Mouse (Mus musculus) hindbrain, embryonic 15.5 days (tissue): ENCODE data around the gene Mtch1. TPM values are rescaled to one million over a fixed set of nuclear protein-coding genes. Genes with fewer than 3 reads are reported as not detected.

Experiments used
- ATAC-seq: fragments of 200-750 bp; cut with Nextera tagmentation; 2 replicates; pipeline ENCODE4 v1.8.0; 2017; ENCODE audit warnings: low read depth, moderate number of reproducible peaks, moderate TSS enrichment; ENCODE audit not compliant: low FRiP score
- H3K27ac ChIP-seq: fragments of 300-500 bp; sonication (generic); replicated peaks from 2 replicates; pipeline ENCODE4 v1.5.1; 2015; ENCODE audit warnings: mild to moderate bottlenecking, inconsistent platforms
- H3K27me3 ChIP-seq: fragments of 300-500 bp; sonication (generic); 2 replicates; pipeline ENCODE4 v1.6.1; 2015; ENCODE audit warnings: control low read depth, inconsistent platforms
- H3K36me3 ChIP-seq: fragments of 300-500 bp; sonication (generic); 2 replicates; pipeline ENCODE4 v1.6.1; 2015; ENCODE audit warnings: control low read depth, inconsistent platforms
- H3K4me1 ChIP-seq: fragments of 300-500 bp; sonication (generic); replicated peaks from 2 replicates; pipeline ENCODE4 v1.6.1; 2015; ENCODE audit warnings: control low read depth, inconsistent platforms
- H3K4me2 ChIP-seq: fragments of 300-500 bp; sonication (generic); 2 replicates; pipeline ENCODE4 v1.6.1; 2015; ENCODE audit warnings: moderate library complexity, mild to moderate bottlenecking, inconsistent platforms
- H3K4me3 ChIP-seq: fragments of 300-500 bp; sonication (generic); 2 replicates; pipeline ENCODE4 v1.5.1; 2015; ENCODE audit warnings: mild to moderate bottlenecking, inconsistent platforms
- H3K9ac ChIP-seq: fragments of 300-500 bp; sonication (generic); 2 replicates; pipeline ENCODE4 v1.6.1; 2015; ENCODE audit warnings: inconsistent platforms
- H3K9me3 ChIP-seq: fragments of 300-500 bp; sonication (generic); 2 replicates; pipeline ENCODE4 v1.6.1; 2016; ENCODE audit warnings: control low read depth, inconsistent platforms
- WGBS: fragments of 180-500 bp; shearing (Covaris S2); methylation state at CpG from one replicate; pipeline ENCODE4 v1.1.7; 2015; 5-methylcytosine and 5-hydroxymethylcytosine counted together
- polyA plus RNA-seq: library from polyadenylated mRNA; unstranded; fragments of >200 nt; fragmentation: Nextera tagmentation; extraction: Ambion mirVana; gene quantifications from 2 replicates; pipeline ENCODE4 v1.2.1, GENCODE M21; 2015

Gene Mtch1
- polyA plus RNA-seq, 1 experiment from 2014 or later, result 492 TPM

- Histone ChIP-seq H3K9me3 (no peaks in the 10 kb centered on the region), H3K27ac (no peak overlapping the region), H3K4me2 (no peak overlapping the region), H3K4me3 (no peak overlapping the region), H3K27me3 (peaks cover 6% of the 10 kb centered on the region; the same call in 1 of the 2 replicates), H3K9ac (no peak overlapping the region), H3K4me1 (peaks cover 8% of the 10 kb centered on the region; the same call in 1 of the 2 replicates), H3K36me3 (no peaks in the 10 kb centered on the region)
- ATAC-seq, result no peak
- 46% methylated on average over 9 of the region's 9 CpGs for WGBS
These were observed 31.9 kb downstream of the Mtch1 start for GRCm38 (mm10) chr17:29315672-29316465.

GRCm38 (mm10) chr17:29313300-29313699 is 34.4 kb downstream of the Mtch1 start:
- H3K36me3 ChIP-seq, result no peaks in the 10 kb centered on the region
- no peak overlapping the region for H3K27ac ChIP-seq
- no peak for ATAC-seq
- H3K4me2 ChIP-seq, result no peak overlapping the region
- H3K4me1 ChIP-seq, result peaks cover 5% of the 10 kb centered on the region; the same call in 1 of the 2 replicates
- no peaks in the 10 kb centered on the region for H3K9me3 ChIP-seq
- no peak overlapping the region for H3K9ac ChIP-seq
- no peaks in the 10 kb centered on the region for H3K27me3 ChIP-seq
- H3K4me3 ChIP-seq, result no peak overlapping the region

- Histone ChIP-seq H3K36me3 (no peaks in the 10 kb centered on the region), H3K9ac (no peak overlapping the region), H3K9me3 (no peaks in the 10 kb centered on the region), H3K4me3 (no peak overlapping the region), H3K27me3 (no peaks in the 10 kb centered on the region), H3K27ac (no peak overlapping the region), H3K4me2 (no peak overlapping the region), H3K4me1 (peaks cover 6% of the 10 kb centered on the region; the same call in 1 of the 2 replicates)
- 94% methylated on average over 2 of the region's 2 CpGs for WGBS
- ATAC-seq, result no peak
These were observed 35.7 kb downstream of the Mtch1 start for GRCm38 (mm10) chr17:29312082-29312481.

GRCm38 (mm10) chr17:29311602-29312001 is 36.1 kb downstream of the Mtch1 start:
- H3K9ac ChIP-seq, result no peak overlapping the region
- ATAC-seq, result no peak

GRCm38 (mm10) chr17:29310056-29310623 is 37.6 kb downstream of the Mtch1 start:
- Histone ChIP-seq H3K9me3 (no peaks in the 10 kb centered on the region), H3K27me3 (no peaks in the 10 kb centered on the region), H3K4me1 (peaks cover 12% of the 10 kb centered on the region; the same call in 1 of the 2 replicates), H3K4me3 (no peak overlapping the region), H3K4me2 (no peak overlapping the region), H3K9ac (no peak overlapping the region), H3K27ac (no peak overlapping the region), H3K36me3 (no peaks in the 10 kb centered on the region)
- 67% methylated on average over 21 of the region's 21 CpGs for WGBS
- ATAC-seq, result no peak

More at GRCm38 (mm10) chr17:29311602-29312001, 36.1 kb downstream of the Mtch1 start:
- no peaks in the 10 kb centered on the region for H3K36me3 ChIP-seq
- H3K27me3 ChIP-seq, result no peaks in the 10 kb centered on the region
- no peaks in the 10 kb centered on the region for H3K9me3 ChIP-seq
- no peak overlapping the region for H3K4me3 ChIP-seq
- H3K4me2 ChIP-seq, result no peak overlapping the region
- no peak overlapping the region for H3K27ac ChIP-seq
- H3K4me1 ChIP-seq, result peaks cover 7% of the 10 kb centered on the region; the same call in 1 of the 2 replicates
- WGBS, result 91% methylated on average over 8 of the region's 8 CpGs

GRCm38 (mm10) chr17:29305871-29306270 is 41.9 kb downstream of the Mtch1 start:
- Histone ChIP-seq H3K4me3 (no peak overlapping the region), H3K9me3 (no peaks in the 10 kb centered on the region), H3K4me2 (no peak overlapping the region), H3K27me3 (no peaks in the 10 kb centered on the region), H3K9ac (no peak overlapping the region), H3K36me3 (peaks cover 12% of the 10 kb centered on the region), H3K4me1 (peaks cover 17% of the 10 kb centered on the region; the same call in 1 of the 2 replicates), H3K27ac (no peak overlapping the region)
- no peak for ATAC-seq
- WGBS, result 62% methylated on average over 7 of the region's 7 CpGs

GRCm38 (mm10) chr17:29305058-29305806 is 42.5 kb downstream of the Mtch1 start:
- no peak overlapping the region for H3K4me3 ChIP-seq
- H3K27ac ChIP-seq, result no peak overlapping the region
- H3K4me1 ChIP-seq, result peaks cover 17% of the 10 kb centered on the region; the same call in 1 of the 2 replicates
- no peak for ATAC-seq
- no peak overlapping the region for H3K4me2 ChIP-seq
- H3K27me3 ChIP-seq, result no peaks in the 10 kb centered on the region
- H3K9ac ChIP-seq, result no peak overlapping the region
- WGBS, result 25% methylated on average over 15 of the region's 15 CpGs
- no peaks in the 10 kb centered on the region for H3K9me3 ChIP-seq
- peaks cover 17% of the 10 kb centered on the region for H3K36me3 ChIP-seq

GRCm38 (mm10) chr17:29304376-29305057 is 43.2 kb downstream of the Mtch1 start:
- WGBS, result 70% methylated on average over 13 of the region's 13 CpGs
- H3K27me3 ChIP-seq, result no peaks in the 10 kb centered on the region
- no peak overlapping the region for H3K9ac ChIP-seq
- H3K9me3 ChIP-seq, result no peaks in the 10 kb centered on the region
- H3K4me2 ChIP-seq, result no peak overlapping the region
- H3K27ac ChIP-seq, result no peak overlapping the region
- no peak for ATAC-seq
- peaks cover 20% of the 10 kb centered on the region for H3K36me3 ChIP-seq
- no peak overlapping the region for H3K4me3 ChIP-seq
- peaks cover 17% of the 10 kb centered on the region; the same call in 1 of the 2 replicates for H3K4me1 ChIP-seq

GRCm38 (mm10) chr17:29303856-29304255 is 43.9 kb downstream of the Mtch1 start:
- no peak overlapping the region for H3K9ac ChIP-seq
- 82% methylated on average over 3 of the region's 3 CpGs for WGBS

GRCm38 (mm10) chr17:29303087-29303486 is 44.6 kb downstream of the Mtch1 start:
- no peaks in the 10 kb centered on the region for H3K27me3 ChIP-seq
- no peak overlapping the region for H3K4me2 ChIP-seq
- no peak overlapping the region for H3K27ac ChIP-seq
- H3K9me3 ChIP-seq, result no peaks in the 10 kb centered on the region
- peaks cover 17% of the 10 kb centered on the region; the same call in 1 of the 2 replicates for H3K4me1 ChIP-seq
- no peak for ATAC-seq
- no peak overlapping the region for H3K9ac ChIP-seq
- no peak overlapping the region for H3K4me3 ChIP-seq
- 63% methylated on average over 3 of the region's 3 CpGs for WGBS
- peaks cover 30% of the 10 kb centered on the region for H3K36me3 ChIP-seq

More at GRCm38 (mm10) chr17:29303856-29304255, 43.9 kb downstream of the Mtch1 start:
- no peak overlapping the region for H3K4me2 ChIP-seq
- peaks cover 23% of the 10 kb centered on the region for H3K36me3 ChIP-seq
- H3K4me3 ChIP-seq, result no peak overlapping the region
- H3K27me3 ChIP-seq, result no peaks in the 10 kb centered on the region
- ATAC-seq, result no peak
- no peaks in the 10 kb centered on the region for H3K9me3 ChIP-seq
- H3K27ac ChIP-seq, result no peak overlapping the region
- H3K4me1 ChIP-seq, result peaks cover 17% of the 10 kb centered on the region; the same call in 1 of the 2 replicates

GRCm38 (mm10) chr17:29302149-29302548 is 45.6 kb downstream of the Mtch1 start:
- no peak overlapping the region for H3K4me2 ChIP-seq
- no peak for ATAC-seq
- H3K4me3 ChIP-seq, result no peak overlapping the region
- H3K9ac ChIP-seq, result no peak overlapping the region
- H3K27me3 ChIP-seq, result no peaks in the 10 kb centered on the region
- 80% methylated on average over 5 of the region's 5 CpGs for WGBS
- no peak overlapping the region for H3K27ac ChIP-seq
- H3K36me3 ChIP-seq, result peaks cover 36% of the 10 kb centered on the region
- peaks cover 16% of the 10 kb centered on the region; the same call in 1 of the 2 replicates for H3K4me1 ChIP-seq
- H3K9me3 ChIP-seq, result no peaks in the 10 kb centered on the region
